Mouse (Mus musculus) layer of hippocampus, adult 11-12 months (tissue): ENCODE data around the gene Zfp809.

Experiments used
- DNase-seq: peaks from one replicate; pipeline ENCODE4 v3.0.0; 2022; ENCODE audit warnings: low spot score

Gene Zfp809

DNA sequence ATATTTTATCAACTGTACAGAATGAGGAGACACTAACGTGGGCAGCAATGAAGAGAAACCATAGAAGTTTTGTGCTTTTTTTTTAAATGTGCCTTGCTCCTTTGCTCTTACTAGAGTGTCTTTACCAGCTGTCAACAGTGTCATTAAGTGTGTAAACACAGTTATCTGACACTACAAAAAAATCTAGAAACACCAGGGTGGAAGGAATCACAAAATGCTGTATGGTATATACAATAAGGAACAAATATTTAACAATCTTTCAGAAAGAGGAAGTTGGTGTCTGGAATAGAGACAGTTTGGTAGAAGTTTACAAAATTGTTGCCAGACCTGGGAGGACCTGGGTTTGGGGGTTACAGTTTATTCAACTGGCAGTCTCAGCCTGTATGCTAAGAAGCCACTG is 36.1 kb downstream of the Zfp809 start:
- DNase-seq, result no peak

DNA sequence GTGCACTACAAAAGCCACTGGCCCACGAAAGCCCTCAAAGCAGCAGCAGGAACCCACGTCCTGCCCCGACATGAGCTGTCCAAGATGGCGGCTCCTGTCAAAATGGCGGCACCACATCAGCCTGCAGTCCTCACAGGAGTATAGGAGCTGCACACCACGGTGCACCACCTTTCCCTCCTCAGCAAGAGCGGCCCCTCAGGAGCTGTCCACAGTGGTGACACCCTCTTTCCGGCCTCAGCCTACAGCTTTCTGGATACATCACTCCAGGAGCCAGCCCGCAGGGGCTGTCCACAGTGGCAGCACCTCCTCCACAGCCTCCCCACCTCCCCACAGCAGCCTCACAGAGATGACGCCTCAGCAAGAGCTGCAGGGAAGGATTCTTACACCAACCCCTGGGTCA is 37.1 kb downstream of the Zfp809 start:
- DNase-seq, result no peak

DNA sequence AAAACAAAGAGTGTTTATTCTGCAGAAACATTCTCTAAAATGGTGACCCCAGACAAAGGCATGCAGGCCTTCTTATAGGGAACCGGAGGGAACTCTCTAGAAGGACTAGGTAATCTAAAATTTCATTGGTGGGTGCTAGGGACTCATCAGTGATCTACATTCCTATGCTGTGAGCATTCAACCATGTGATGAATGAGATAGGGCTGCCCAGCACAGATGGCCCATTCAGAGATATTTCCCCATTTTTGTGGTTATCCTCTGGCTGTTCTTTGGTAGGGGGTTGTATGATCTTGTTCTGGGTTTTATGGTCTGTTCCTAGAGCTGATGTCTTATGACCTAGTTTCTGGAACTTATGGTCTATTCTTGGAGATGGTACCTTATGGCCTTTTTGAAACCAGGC is 43.4 kb downstream of the Zfp809 start:
- DNase-seq, result no peak

DNA sequence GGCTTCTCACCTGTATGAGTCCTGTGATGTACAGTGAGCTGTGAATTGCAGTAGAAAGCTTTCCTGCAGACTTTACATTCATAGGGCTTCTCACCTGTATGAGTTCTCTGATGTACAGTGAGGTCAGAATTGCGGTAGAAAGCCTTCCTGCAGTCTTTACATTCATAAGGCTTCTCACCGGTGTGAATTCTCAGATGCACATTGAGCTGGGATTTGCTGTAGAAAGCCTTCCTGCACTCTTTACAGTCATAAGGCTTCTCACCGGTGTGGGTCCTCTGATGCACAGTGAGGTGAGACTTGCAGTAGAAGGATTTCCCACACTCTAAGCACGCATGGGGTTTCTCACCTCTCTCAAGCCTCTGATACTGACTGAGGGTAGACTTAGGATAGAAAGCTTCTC is 53.2 kb downstream of the Zfp809 start:
- DNase-seq, result no peak
